Mouse (Mus musculus) mouse embryonic stem cell (cell line): ENCODE data around the gene Speer4e.
"Not testable (repeated sequence)": the region's sequence is repeated elsewhere in the genome, so short reads cannot be mapped to it uniquely, and the experiment has no call there.

Experiments used
- in situ Hi-C, 2 experiments: fragments of 300-500 bp; cut with MboI; formaldehyde crosslinking; loops; 1 replicate in 1 of 2; 3 replicates in 1 of 2; pipeline ENCODE4 v1.14.3; 2019 to 2020; ENCODE audit warnings: low sequenced_read_pairs in 2 of 2, low pct_unique_long_range_greater_than_20kb in 1 of 2, mixed read lengths in 1 of 2; ENCODE audit not compliant: unreplicated experiment in 1 of 2

Speer4e gene

DNA sequence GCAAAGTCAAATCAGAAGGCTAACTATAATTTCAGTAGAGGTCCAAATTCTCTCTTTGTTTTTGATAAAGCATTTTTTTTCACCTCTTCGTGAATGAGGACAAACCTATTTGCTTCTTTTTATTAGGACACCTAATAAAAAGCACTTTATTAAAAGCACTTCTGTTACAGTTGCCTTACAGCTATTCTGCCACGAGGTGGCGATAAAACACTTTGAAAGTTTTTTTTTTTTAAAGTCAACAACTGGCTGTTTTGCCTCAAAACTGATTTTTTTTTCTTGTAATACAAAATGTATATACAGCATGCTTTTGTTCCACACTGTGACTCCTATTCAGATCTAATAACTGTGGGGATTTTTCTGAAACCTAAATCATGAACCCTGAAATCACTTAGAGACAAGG, 34.7 kb downstream of the Speer4e start:
- in situ Hi-C loops = not testable (repeated sequence)

DNA sequence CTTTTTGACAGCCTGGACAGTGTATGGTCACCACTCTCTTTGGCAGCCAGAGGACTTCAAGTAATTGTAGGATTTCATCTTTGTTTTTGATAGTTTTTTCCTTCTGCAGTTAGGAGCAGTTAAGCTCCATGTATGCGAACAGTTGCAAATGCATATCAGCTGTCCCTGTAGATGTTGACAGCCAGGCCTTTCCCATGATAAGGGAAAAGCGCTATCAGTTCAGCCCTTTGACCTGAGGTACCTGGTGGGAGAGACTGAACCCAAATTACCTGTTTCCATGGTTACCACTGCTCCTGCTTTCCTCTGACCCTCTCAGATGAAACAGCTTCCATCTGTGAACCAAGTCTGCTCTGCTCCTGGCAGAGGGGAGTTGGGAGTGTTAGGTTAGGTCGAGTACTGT, 46.0 kb downstream of the Speer4e start:
- in situ Hi-C loops = no loop called here

DNA sequence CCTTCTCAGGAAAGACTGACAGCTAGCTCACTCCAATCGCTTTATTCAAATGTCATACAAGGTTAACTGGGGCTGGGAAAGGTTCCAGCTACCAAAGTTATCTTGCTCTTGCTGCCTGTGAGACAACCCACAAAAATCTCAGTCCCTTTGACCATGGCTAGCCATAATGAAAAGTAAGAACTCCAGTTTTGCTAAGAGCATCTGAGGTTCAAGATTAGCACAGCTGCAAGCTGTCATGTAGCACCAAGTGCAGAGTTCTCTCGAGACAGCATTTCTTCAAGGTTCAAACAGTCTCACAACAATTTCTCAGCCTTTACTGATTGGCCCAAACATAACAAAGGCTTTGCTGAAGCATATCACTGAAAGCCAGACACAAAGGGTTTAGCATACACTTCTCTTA, 52.9 kb downstream of the Speer4e start:
- in situ Hi-C loops = not testable (repeated sequence)
